ENCODE assay signal across 8 mouse cellular contexts in genomic region chr6:55950345-55951110, GRCm38 (mm10).
A peak's percentile ranks its signal among the peaks of the same experiment; 100 is the strongest.
DNase-seq lines count a peak whose midpoint lies in the region; ATAC-seq and TF ChIP-seq lines count a peak whose summit lies in the region.

No protein-coding gene starts in this region.

- no peaks in the 10 kb centered on the region for H3K4me1 ChIP-seq in kidney, embryonic 14.5 days (ENCODE audit: control insufficient read depth, insufficient read depth, low read length)
- no peaks in the 10 kb centered on the region for H3K4me1 ChIP-seq in forebrain, postnatal 0 days (ENCODE audit: insufficient read depth)
- H3K4me1 ChIP-seq in intestine, embryonic 14.5 days (replicated peaks; ENCODE audit: control insufficient read depth, insufficient read depth, low read length) = no peaks in the 10 kb centered on the region
- no peaks in the 10 kb centered on the region for H3K4me1 ChIP-seq in midbrain, embryonic 10.5 days

- H3K27me3 ChIP-seq in kidney, embryonic 14.5 days (ENCODE audit: control insufficient read depth, insufficient read depth, low read length) = no peaks in the 10 kb centered on the region
- H3K27me3 ChIP-seq in forebrain, postnatal 0 days (ENCODE audit: insufficient read depth, low read length) = no peaks in the 10 kb centered on the region
- no peaks in the 10 kb centered on the region for H3K27me3 ChIP-seq in intestine, embryonic 14.5 days (replicated peaks; ENCODE audit: control insufficient read depth, insufficient read depth, low read length)
- H3K27me3 ChIP-seq in midbrain, embryonic 10.5 days (ENCODE audit: low read depth, poor library complexity, severe bottlenecking) = no peaks in the 10 kb centered on the region
- H3K27me3 ChIP-seq in splenic B cell, adult 2 months (ENCODE audit: control insufficient read depth, insufficient read depth, low read length, poor library complexity, severe bottlenecking) = no peaks in the 10 kb centered on the region

- H3K27ac ChIP-seq in kidney, embryonic 14.5 days (ENCODE audit: low read depth, low read length) = no peak overlapping the region
- no peak overlapping the region for H3K27ac ChIP-seq in forebrain, postnatal 0 days (ENCODE audit: low read depth, low read length)
- no peak overlapping the region for H3K27ac ChIP-seq in intestine, embryonic 14.5 days (ENCODE audit: low read depth)
- H3K27ac ChIP-seq in midbrain, embryonic 10.5 days (replicated peaks) = no peak overlapping the region

- H3K4me2 ChIP-seq in kidney, embryonic 14.5 days (replicated peaks; ENCODE audit: low read depth, low read length) = no peak overlapping the region
- H3K4me2 ChIP-seq in forebrain, postnatal 0 days (ENCODE audit: low read depth) = no peak overlapping the region
- no peak overlapping the region for H3K4me2 ChIP-seq in intestine, embryonic 14.5 days (ENCODE audit: low read length)

- TF ChIP-seq CTCF in forebrain, postnatal 0 days (IDR thresholded peaks at IDR 0.05; ENCODE audit: low read depth) = peak; percentile 97

- 77% methylated on average over 8 of the region's 8 CpGs for WGBS in kidney, embryonic 14.5 days
- 76% methylated on average over 8 of the region's 8 CpGs for WGBS in forebrain, postnatal 0 days
- 66% methylated on average over 8 of the region's 8 CpGs for WGBS in intestine, embryonic 14.5 days
- WGBS in midbrain, embryonic 10.5 days = 75% methylated on average over 8 of the region's 8 CpGs

- H3K9me3 ChIP-seq in kidney, embryonic 14.5 days (ENCODE audit: control insufficient read depth, low read length) = no peaks in the 10 kb centered on the region
- no peaks in the 10 kb centered on the region for H3K9me3 ChIP-seq in forebrain, postnatal 0 days (ENCODE audit: low read length)
- H3K9me3 ChIP-seq in intestine, embryonic 14.5 days (ENCODE audit: control insufficient read depth, low read length) = no peaks in the 10 kb centered on the region
- H3K9me3 ChIP-seq in midbrain, embryonic 10.5 days (replicated peaks) = no peaks in the 10 kb centered on the region

- H3K9ac ChIP-seq in kidney, embryonic 14.5 days (ENCODE audit: low read depth, low read length) = no peak overlapping the region
- no peak overlapping the region for H3K9ac ChIP-seq in forebrain, postnatal 0 days
- H3K9ac ChIP-seq in intestine, embryonic 14.5 days (ENCODE audit: low read length) = no peak overlapping the region

- ATAC-seq in kidney, embryonic 14.5 days (ENCODE audit: low FRiP score, low TSS enrichment) = no peak
- ATAC-seq in forebrain, postnatal 0 days = peak; percentile 91
- peak; percentile 80 for ATAC-seq in intestine, embryonic 14.5 days (replicated peaks; ENCODE audit: low FRiP score, low TSS enrichment, low read depth)

- no peak overlapping the region for H3K4me3 ChIP-seq in kidney, embryonic 14.5 days (ENCODE audit: low read length)
- H3K4me3 ChIP-seq in forebrain, postnatal 0 days (ENCODE audit: low read depth, low read length) = no peak overlapping the region
- no peak overlapping the region for H3K4me3 ChIP-seq in intestine, embryonic 14.5 days (ENCODE audit: low read depth, low read length)
- H3K4me3 ChIP-seq in midbrain, embryonic 10.5 days = no peak overlapping the region

- H3K36me3 ChIP-seq in kidney, embryonic 14.5 days (ENCODE audit: control insufficient read depth, insufficient read depth, low read length) = no peaks in the 10 kb centered on the region
- H3K36me3 ChIP-seq in forebrain, postnatal 0 days (ENCODE audit: insufficient read depth) = no peaks in the 10 kb centered on the region
- H3K36me3 ChIP-seq in intestine, embryonic 14.5 days (ENCODE audit: control insufficient read depth, insufficient read depth, low read length) = no peaks in the 10 kb centered on the region
- H3K36me3 ChIP-seq in midbrain, embryonic 10.5 days = no peaks in the 10 kb centered on the region
- H3K36me3 ChIP-seq in splenic B cell, adult 2 months (ENCODE audit: control insufficient read depth, insufficient read depth, low read length, poor library complexity, severe bottlenecking) = no peaks in the 10 kb centered on the region

- peak; percentile 27 for DNase-seq in kidney, adult 11 months
- peak; percentile 36 for DNase-seq in cerebellum, adult 11-12 months
- peak; percentile 91 for DNase-seq in forebrain, postnatal 0 days
- peak; percentile 62 for DNase-seq in intestine, embryonic 14.5 days (ENCODE audit: low spot score)
- DNase-seq in left cerebral cortex, adult 8-10 months (ENCODE audit: low spot score in 2 of 2) = peak; percentile 8 to 25
- DNase-seq in midbrain, embryonic 10.5 days (ENCODE audit: low spot score) = peak; percentile 56
- peak; percentile 2 for DNase-seq in splenic B cell, adult 2 months (ENCODE audit: low read depth, low spot score)

Comparison
In these comparisons a context has a peak if more than half of its experiments do, and no peak if none do; other contexts are left out.
1. DNase-seq: peak in every context shown above with its lines; median percentile 91 in forebrain, postnatal 0 days; 62 in intestine, embryonic 14.5 days; 56 in midbrain, embryonic 10.5 days; 36 in cerebellum, adult 11-12 months; 27 in kidney, adult 11 months; 16 in left cerebral cortex, adult 8-10 months; 2 in splenic B cell, adult 2 months.